Mouse (Mus musculus) midbrain, embryonic 13.5 days (tissue): ENCODE measurements at regions not wholly inside any gene's neighbourhood (a gene's known extent, or its start where the extent isn't known, plus 50 kb on each side); places are given as distances from the start of the nearest gene placed in this dataset.

ENCODE experiments used
- ATAC-seq: fragments of 200-750 bp; cut with Nextera tagmentation; 2 replicates; pipeline ENCODE4 v1.8.0; 2017; ENCODE audit warnings: mild to moderate bottlenecking, moderate TSS enrichment, moderate library complexity
- H3K27ac ChIP-seq: fragments of 300-500 bp; sonication (generic); 2 replicates; pipeline ENCODE4 v1.5.1; 2015; ENCODE audit warnings: inconsistent platforms, mild to moderate bottlenecking, moderate library complexity
- H3K27me3 ChIP-seq: fragments of 300-500 bp; sonication (generic); 2 replicates; pipeline ENCODE4 v1.6.1; 2015; ENCODE audit warnings: mild to moderate bottlenecking, inconsistent platforms
- H3K36me3 ChIP-seq: fragments of 300-500 bp; sonication (generic); 2 replicates; pipeline ENCODE4 v1.6.1; 2015; ENCODE audit warnings: mild to moderate bottlenecking, inconsistent platforms
- H3K4me1 ChIP-seq: fragments of 300-500 bp; sonication (generic); replicated peaks from 2 replicates; pipeline ENCODE4 v1.6.1; 2015; ENCODE audit warnings: inconsistent platforms
- H3K4me2 ChIP-seq: fragments of 300-500 bp; sonication (generic); replicated peaks from 2 replicates; pipeline ENCODE4 v1.6.1; 2015; ENCODE audit warnings: moderate library complexity, mild to moderate bottlenecking, inconsistent platforms
- H3K4me3 ChIP-seq: fragments of 300-500 bp; sonication (generic); replicated peaks from 2 replicates; pipeline ENCODE4 v1.5.1; 2015; ENCODE audit warnings: mild to moderate bottlenecking, inconsistent platforms
- H3K9ac ChIP-seq: fragments of 300-500 bp; sonication (generic); replicated peaks from 2 replicates; pipeline ENCODE4 v1.6.1; 2015; ENCODE audit warnings: mild to moderate bottlenecking, inconsistent platforms
- H3K9me3 ChIP-seq: fragments of 300-500 bp; sonication (generic); 2 replicates; pipeline ENCODE4 v1.6.1; 2016; ENCODE audit warnings: mild to moderate bottlenecking, inconsistent platforms
- WGBS: fragments of 180-500 bp; shearing (Covaris S2); methylation state at CpG from one replicate; pipeline ENCODE4 v1.1.7; 2015; 5-methylcytosine and 5-hydroxymethylcytosine counted together

DNA sequence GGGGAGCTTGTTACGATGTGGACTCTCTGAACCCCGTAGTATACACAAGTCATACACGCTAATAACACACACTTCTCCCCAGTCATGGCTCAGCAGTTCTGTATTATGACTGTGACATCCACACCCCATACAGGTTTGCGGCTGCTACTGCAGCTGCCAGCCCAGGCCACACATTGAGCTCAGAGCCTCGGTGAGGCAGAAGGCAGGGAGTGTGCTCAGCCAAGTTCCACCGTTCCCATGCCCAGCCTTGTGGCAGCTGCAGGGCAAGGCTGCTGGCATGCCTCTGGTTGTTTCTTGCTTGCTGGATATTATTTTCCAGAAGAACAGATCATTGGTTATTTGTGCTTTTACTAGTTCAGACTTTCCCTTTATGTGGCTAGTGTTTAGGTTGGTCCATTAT is 202.6 kb downstream of the Sec16b start:
- WGBS, result 86% methylated on average over 6 of the region's 6 CpGs
- H3K27ac ChIP-seq, result no peak overlapping the region
- no peaks in the 10 kb centered on the region for H3K36me3 ChIP-seq
- no peak overlapping the region for H3K4me2 ChIP-seq
- no peak for ATAC-seq
- peaks cover 8% of the 10 kb centered on the region for H3K4me1 ChIP-seq
- H3K27me3 ChIP-seq, result no peaks in the 10 kb centered on the region
- H3K4me3 ChIP-seq, result no peak overlapping the region
- no peak overlapping the region for H3K9ac ChIP-seq
- no peaks in the 10 kb centered on the region for H3K9me3 ChIP-seq

DNA sequence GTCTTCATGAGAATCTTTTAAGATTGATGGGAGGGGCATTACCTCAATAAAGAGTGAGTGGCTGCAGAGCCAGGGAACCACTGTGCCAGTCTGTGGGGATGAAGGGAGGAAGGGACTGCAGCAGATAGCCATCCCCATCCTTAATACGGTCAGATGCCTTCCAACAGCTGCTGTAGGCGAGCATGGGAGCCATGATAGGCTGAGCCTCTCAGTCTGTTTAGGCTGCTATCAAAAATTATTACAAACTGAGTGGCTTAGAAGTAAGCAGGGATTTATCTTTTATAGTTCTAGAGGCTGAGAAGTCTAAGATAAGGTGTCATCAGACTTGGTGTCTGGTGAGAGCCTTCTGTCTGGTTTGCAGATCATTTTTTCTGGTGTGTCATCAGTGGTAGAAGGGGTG is 204.3 kb downstream of the Sec16b start:
- WGBS, result 91% methylated on average over 2 of the region's 2 CpGs
- Histone ChIP-seq H3K4me1 (peaks cover 8% of the 10 kb centered on the region), H3K27me3 (no peaks in the 10 kb centered on the region), H3K4me2 (no peak overlapping the region), H3K27ac (no peak overlapping the region), H3K9me3 (no peaks in the 10 kb centered on the region), H3K36me3 (no peaks in the 10 kb centered on the region), H3K9ac (no peak overlapping the region), H3K4me3 (no peak overlapping the region)
- no peak for ATAC-seq

DNA sequence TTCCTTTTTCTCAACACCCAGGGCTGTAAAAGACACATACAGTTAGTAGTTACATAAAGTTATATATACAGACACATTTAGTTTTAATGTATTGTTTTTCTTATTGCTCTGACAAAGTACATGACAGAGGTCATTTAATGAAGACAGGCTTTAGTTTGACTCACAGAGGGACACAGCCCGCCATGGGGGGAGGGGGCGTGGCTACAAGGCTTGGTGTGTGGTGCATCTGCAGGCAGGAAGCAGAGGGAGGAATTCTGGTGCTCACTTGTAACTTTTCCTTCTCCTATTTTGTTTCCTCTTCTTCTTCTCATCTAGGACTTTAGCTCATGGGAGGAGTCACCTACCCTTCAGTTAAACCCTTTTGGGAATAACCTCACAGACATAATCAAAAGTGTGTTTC is 206.0 kb downstream of the Sec16b start:
- Histone ChIP-seq H3K4me2 (no peak overlapping the region), H3K4me3 (no peak overlapping the region), H3K27me3 (no peaks in the 10 kb centered on the region), H3K9me3 (no peaks in the 10 kb centered on the region), H3K36me3 (no peaks in the 10 kb centered on the region), H3K9ac (no peak overlapping the region), H3K27ac (no peak overlapping the region), H3K4me1 (peaks cover 8% of the 10 kb centered on the region)
- 21% methylated on average over 2 of the region's 2 CpGs for WGBS
- ATAC-seq, result no peak

DNA sequence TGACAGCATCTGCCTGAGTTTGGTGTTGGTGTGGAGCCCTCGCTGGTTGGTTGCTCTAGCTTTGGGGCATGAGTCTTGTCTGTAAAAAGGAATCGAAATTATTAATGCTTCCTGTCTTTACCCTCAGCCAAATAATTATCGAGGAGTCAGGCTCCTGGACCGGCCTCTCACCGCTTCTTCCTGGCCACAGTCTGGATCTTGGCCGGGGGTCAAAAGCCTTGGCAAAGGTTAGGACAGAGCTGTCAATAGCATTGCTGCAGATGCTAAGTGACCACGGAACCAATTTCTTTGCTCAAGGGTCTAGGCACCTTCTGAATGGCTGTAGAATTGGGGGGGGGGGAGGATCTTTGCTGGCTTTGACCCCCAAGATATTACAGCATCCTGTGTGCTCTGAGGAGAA is 207.3 kb downstream of the Sec16b start:
- no peaks in the 10 kb centered on the region for H3K27me3 ChIP-seq
- no peak overlapping the region for H3K4me2 ChIP-seq
- H3K4me3 ChIP-seq, result no peak overlapping the region
- H3K9me3 ChIP-seq, result no peaks in the 10 kb centered on the region
- H3K9ac ChIP-seq, result no peak overlapping the region
- ATAC-seq, result no peak
- 92% methylated on average over 7 of the region's 7 CpGs for WGBS
- H3K27ac ChIP-seq, result no peak overlapping the region
- H3K4me1 ChIP-seq, result peaks cover 8% of the 10 kb centered on the region
- H3K36me3 ChIP-seq, result no peaks in the 10 kb centered on the region

DNA sequence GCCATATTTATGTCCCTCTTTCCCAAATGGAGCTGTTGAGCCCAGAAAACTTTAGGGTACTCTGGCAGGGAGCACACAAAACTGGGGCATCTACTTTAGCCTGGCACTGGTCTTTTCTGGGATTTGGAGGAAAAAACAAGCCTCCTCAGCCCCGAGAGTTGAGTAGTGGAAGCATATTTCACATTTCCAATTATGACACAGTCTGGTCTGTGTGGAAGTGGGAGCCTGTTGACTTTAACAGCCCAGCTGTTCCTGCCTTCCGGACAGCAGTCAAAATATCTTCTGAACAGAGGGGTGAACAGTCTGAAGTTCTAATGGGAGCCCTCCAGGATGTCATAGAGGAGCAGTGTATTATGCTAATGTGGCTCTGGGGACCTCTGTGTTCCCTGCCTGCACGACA is 209.1 kb downstream of the Sec16b start:
- Histone ChIP-seq H3K4me1 (peaks cover 8% of the 10 kb centered on the region), H3K4me3 (no peak overlapping the region), H3K36me3 (no peaks in the 10 kb centered on the region), H3K9me3 (no peaks in the 10 kb centered on the region), H3K9ac (no peak overlapping the region), H3K4me2 (no peak overlapping the region), H3K27ac (no peak overlapping the region), H3K27me3 (no peaks in the 10 kb centered on the region)
- WGBS, result 72% methylated on average over 3 of the region's 3 CpGs
- ATAC-seq, result no peak

DNA sequence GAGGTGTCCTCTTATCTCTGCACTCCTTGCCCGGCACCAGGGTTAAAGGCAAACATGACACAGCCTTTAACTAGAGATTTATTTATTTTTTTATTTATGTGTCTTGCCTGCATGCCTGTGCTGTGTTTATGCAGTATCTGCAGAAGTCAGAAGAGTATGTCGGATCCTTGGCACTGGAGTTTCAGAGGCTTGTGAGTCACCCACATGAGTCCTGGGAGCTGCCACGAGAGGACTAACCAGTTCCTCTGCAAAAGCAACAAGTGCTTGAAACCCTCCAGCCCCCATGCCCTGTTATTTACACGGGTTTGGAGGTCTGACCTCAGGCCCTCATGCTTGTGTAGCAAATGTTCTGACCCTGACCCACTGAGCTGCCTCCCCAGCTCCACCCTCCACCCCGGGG is 210.6 kb downstream of the Sec16b start:
- Histone ChIP-seq H3K36me3 (no peaks in the 10 kb centered on the region), H3K4me2 (no peak overlapping the region), H3K27ac (no peak overlapping the region), H3K27me3 (no peaks in the 10 kb centered on the region), H3K9me3 (no peaks in the 10 kb centered on the region), H3K4me1 (peaks cover 8% of the 10 kb centered on the region), H3K4me3 (no peak overlapping the region), H3K9ac (no peak overlapping the region)
- WGBS, result 76% methylated on average over 5 of the region's 5 CpGs
- ATAC-seq, result no peak

DNA sequence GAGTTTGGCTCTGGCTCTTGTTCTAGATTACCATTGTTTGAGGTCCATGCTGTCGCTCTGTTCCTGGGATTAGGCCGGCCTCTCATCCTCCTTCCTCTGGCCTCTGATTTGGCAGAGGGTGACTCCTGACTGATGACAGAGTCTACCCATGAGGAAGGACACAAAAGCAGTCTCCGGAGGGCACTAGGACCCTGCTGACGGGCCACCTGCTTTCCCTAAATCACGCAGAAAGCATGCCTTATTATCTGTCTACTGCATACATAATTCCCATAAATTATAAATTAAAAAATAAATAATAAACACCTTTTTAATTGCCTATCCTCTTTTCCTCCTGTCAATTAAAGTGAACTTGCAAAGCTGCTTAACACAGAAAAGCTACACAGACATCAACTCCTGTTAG is 215.4 kb downstream of the Sec16b start:
- ATAC-seq, result no peak
- WGBS, result 77% methylated on average over 5 of the region's 5 CpGs
- Histone ChIP-seq H3K9me3 (no peaks in the 10 kb centered on the region), H3K4me2 (no peak overlapping the region), H3K9ac (no peak overlapping the region), H3K4me1 (no peaks in the 10 kb centered on the region), H3K27ac (no peak overlapping the region), H3K27me3 (no peaks in the 10 kb centered on the region), H3K36me3 (no peaks in the 10 kb centered on the region), H3K4me3 (no peak overlapping the region)

DNA sequence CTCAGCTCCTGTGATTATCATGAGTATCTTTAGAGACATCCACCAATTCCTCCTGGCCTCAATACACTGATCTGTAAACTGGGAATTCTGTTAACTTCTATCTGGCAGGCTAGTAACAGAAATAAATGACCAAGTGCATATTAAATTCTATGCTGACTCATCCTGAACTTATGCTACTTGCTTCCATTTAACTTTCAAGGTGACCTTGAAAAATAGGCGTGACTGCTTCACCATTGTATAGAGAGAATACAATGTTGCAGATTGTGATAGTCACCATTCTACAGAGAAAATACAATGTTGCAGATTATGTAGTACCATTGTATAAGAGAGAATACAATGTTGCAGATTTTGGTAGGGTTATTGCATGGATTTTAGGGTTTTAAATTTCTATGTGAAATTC is 224.6 kb downstream of the Sec16b start:
- Histone ChIP-seq H3K27me3 (no peaks in the 10 kb centered on the region), H3K4me1 (no peaks in the 10 kb centered on the region), H3K9ac (no peak overlapping the region), H3K36me3 (no peaks in the 10 kb centered on the region), H3K27ac (no peak overlapping the region), H3K4me2 (no peak overlapping the region), H3K9me3 (no peaks in the 10 kb centered on the region), H3K4me3 (no peak overlapping the region)
- ATAC-seq, result no peak
- WGBS, result 92% methylated on average over 1 of the region's 1 CpGs

DNA sequence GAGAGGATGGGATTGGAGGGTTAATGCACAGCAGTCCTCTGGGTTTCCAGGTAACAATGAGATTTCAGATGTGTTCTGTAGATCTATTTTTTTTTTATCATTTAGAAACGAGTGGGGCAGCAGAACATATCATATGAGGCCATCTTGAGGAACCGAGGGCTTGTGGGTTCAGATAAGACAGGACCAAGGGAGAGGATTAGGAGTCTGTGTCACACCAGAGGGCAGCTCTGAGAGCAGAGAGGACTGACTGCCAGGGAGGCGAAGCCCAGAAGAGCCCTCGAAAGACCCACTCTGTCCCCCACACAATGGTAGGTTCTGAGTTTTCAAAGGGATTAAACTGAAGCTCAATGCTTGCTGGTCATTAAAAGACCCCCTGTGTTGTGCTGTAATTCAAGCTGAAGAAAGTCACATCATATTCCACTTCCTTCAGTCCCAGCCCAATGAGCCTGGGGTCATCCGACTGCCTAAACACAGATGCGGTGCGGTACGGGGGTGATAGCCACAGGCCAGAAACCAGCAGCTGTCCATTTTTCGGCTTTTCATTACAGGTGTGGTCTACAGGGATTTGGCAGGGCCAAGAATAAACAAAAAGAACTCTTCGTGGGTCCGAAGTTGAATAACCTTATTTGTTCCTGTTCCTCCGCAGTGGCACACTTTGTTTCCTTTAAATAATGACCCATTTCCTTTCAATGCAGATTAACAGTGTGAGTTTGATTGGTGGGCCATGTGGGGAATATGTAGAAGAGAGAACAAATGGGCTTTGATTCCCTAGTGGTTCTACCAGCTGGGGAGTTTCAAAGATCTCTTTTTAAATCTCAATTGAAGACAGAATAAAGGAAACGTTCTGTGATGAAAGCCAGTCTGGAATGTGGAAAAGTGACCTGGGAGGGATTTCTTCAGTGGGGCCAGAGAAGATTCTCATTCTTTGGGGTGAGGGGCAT is 234.5 kb downstream of the Sec16b start:
- Histone ChIP-seq H3K4me2 (no peak overlapping the region), H3K27ac (no peak overlapping the region), H3K9ac (no peak overlapping the region), H3K4me1 (peaks cover 7% of the 10 kb centered on the region; the same call in 1 of the 2 replicates), H3K4me3 (no peak overlapping the region), H3K27me3 (no peaks in the 10 kb centered on the region), H3K9me3 (no peaks in the 10 kb centered on the region), H3K36me3 (no peaks in the 10 kb centered on the region)
- WGBS, result 46% methylated on average over 13 of the region's 13 CpGs
- no peak for ATAC-seq

DNA sequence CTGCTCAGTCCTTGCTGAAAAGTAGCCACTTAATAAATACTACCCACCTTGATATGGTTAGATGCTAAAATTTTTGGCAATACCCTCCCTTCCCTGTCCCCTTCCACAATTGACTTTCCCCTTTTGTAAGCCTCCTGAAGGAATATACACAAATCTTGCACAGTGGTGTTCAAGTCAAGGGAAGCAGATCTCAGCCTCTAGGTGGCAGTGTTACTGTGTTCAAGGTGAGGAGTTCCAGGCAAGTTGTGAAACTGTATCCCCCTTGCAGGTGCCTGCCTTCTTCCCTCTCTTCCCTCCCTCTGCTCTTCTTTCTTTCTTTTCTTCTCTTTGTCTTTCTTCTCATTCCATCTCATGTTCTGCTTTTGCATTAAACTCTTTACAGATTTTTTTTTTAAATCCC is 239.1 kb downstream of the Sec16b start:
- H3K27ac ChIP-seq, result no peak overlapping the region
- H3K9me3 ChIP-seq, result no peaks in the 10 kb centered on the region
- peak; percentile 78 for ATAC-seq
- H3K9ac ChIP-seq, result no peak overlapping the region
- H3K27me3 ChIP-seq, result no peaks in the 10 kb centered on the region
- H3K36me3 ChIP-seq, result no peaks in the 10 kb centered on the region
- H3K4me3 ChIP-seq, result no peak overlapping the region
- H3K4me1 ChIP-seq, result peaks cover 8% of the 10 kb centered on the region
- H3K4me2 ChIP-seq, result no peak overlapping the region

DNA sequence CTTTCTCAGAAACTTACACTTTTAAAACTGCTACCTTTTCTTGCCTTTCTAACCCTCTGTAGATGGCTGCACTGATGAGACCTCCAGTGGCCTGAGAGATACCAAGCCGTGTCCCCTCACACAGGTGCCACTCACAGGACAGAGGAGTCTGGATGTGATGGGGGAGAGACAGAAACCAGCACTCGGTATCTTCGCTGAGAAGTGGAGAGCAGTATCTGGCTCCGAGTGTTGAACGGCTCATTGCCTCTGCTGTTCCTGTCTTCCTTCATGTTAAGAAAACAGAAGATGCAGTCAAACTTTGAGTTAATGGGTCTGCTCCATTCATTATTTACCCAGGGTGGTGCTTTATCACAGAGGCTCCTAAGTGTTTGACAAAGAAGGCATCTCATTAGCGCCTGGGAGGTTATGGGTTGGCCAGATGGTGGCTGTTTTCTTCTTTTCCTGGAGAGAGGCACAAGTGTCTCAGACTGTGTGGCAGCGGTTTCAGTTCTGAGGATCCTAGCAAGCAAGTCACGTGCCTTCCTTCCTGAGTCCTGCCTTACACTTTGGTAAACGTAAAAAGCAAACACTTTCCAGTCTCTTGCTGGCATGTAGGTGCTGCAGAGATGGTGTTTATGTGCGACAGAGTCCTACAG is 248.6 kb downstream of the Sec16b start:
- Histone ChIP-seq H3K9ac (no peak overlapping the region), H3K9me3 (no peaks in the 10 kb centered on the region), H3K4me3 (no peak overlapping the region), H3K27me3 (no peaks in the 10 kb centered on the region), H3K4me1 (no peaks in the 10 kb centered on the region), H3K27ac (no peak overlapping the region), H3K36me3 (no peaks in the 10 kb centered on the region), H3K4me2 (no peak overlapping the region)
- ATAC-seq, result no peak
- 67% methylated on average over 10 of the region's 10 CpGs for WGBS

DNA sequence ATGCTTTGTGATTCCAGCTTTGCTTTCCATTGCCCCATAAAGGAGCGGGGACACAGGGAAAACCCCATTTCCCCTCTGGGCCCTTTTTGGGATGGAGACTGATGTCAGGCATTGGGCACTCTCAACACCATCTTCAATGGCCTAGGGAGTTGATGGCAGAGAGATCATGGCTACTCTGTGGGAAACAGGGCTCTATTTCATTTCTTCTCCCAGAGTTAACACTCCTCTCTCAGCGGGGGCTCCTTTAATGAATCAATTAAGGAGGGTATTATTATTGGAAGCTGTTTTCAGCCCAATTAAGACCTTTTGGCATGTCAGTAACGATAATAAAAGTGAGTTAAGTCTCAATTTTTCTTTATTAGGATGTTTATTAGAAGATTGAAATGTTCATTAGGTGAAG is 250.4 kb downstream of the Sec16b start:
- Histone ChIP-seq H3K27ac (no peak overlapping the region), H3K36me3 (no peaks in the 10 kb centered on the region), H3K4me3 (no peak overlapping the region), H3K4me2 (no peak overlapping the region), H3K9ac (no peak overlapping the region), H3K9me3 (no peaks in the 10 kb centered on the region), H3K27me3 (no peaks in the 10 kb centered on the region), H3K4me1 (no peaks in the 10 kb centered on the region)
- 81% methylated on average over 3 of the region's 3 CpGs for WGBS
- ATAC-seq, result no peak
